Mouse (Mus musculus) hindbrain, postnatal 0 days (tissue): ENCODE measurements at regions not wholly inside any gene's neighbourhood (a gene's known extent, or its start where the extent isn't known, plus 50 kb on each side); places are given as distances from the start of the nearest gene placed in this dataset.

Source experiments
- ATAC-seq: fragments of 200-750 bp; cut with Nextera tagmentation; 2 replicates; pipeline ENCODE4 v1.8.0; 2017; ENCODE audit warnings: mild to moderate bottlenecking, moderate TSS enrichment, moderate library complexity
- DNase-seq: peaks from one replicate; pipeline ENCODE4 v3.0.0-alpha.2; 2015; ENCODE audit warnings: low spot score
- H3K27ac ChIP-seq: fragments of 300-500 bp; sonication (generic); 2 replicates; pipeline ENCODE4 v1.5.1; 2014; ENCODE audit warnings: mild to moderate bottlenecking
- H3K27me3 ChIP-seq: fragments of 300-500 bp; sonication (generic); 2 replicates; pipeline ENCODE4 v1.6.1; 2014; ENCODE audit warnings: low read length, mixed read lengths; ENCODE audit not compliant: insufficient read depth
- H3K36me3 ChIP-seq: fragments of 300-500 bp; sonication (generic); 2 replicates; pipeline ENCODE4 v1.6.1; 2014; ENCODE audit warnings: low read length, mixed read lengths; ENCODE audit not compliant: insufficient read depth
- H3K4me1 ChIP-seq: fragments of 300-500 bp; sonication (generic); 2 replicates; pipeline ENCODE4 v1.6.1; 2014; ENCODE audit warnings: antibody characterized with exemption, low read length, mixed read lengths; ENCODE audit not compliant: insufficient read depth
- H3K4me2 ChIP-seq: fragments of 300-500 bp; sonication (generic); 2 replicates; pipeline ENCODE4 v1.6.1; 2014; ENCODE audit warnings: low read depth, mild to moderate bottlenecking, low read length, moderate library complexity, mixed read lengths
- H3K4me3 ChIP-seq: fragments of 300-500 bp; sonication (generic); 2 replicates; pipeline ENCODE4 v1.5.1; 2014; ENCODE audit warnings: low read length
- H3K9ac ChIP-seq: fragments of 300-500 bp; sonication (generic); replicated peaks from 2 replicates; pipeline ENCODE4 v1.6.1; 2014; ENCODE audit warnings: mild to moderate bottlenecking, low read length, moderate library complexity, mixed read lengths
- H3K9me3 ChIP-seq: fragments of 300-500 bp; sonication (generic); 2 replicates; pipeline ENCODE4 v1.6.1; 2016; ENCODE audit warnings: low read length, mixed read lengths
- CTCF ChIP-seq: IDR thresholded peaks from 2 replicates; pipeline ENCODE4 v1.5.1; 2016; ENCODE audit warnings: antibody characterized with exemption, control low read depth, low read depth
- WGBS: fragments of 180-500 bp; shearing (Covaris S2); extraction: QIAGEN DNeasy Blood & Tissue Kit; methylation state at CpG from one replicate; pipeline ENCODE4 v1.1.7; 2014; 5-methylcytosine and 5-hydroxymethylcytosine counted together

GRCm38 (mm10) chr2:179386871-179387270 is 55.4 kb upstream of the Cdh4 start:
- 49% methylated on average over 6 of the region's 6 CpGs for WGBS
- ATAC-seq: no peak
- Histone ChIP-seq H3K9ac (no peak overlapping the region), H3K4me2 (no peak overlapping the region), H3K9me3 (no peaks in the 10 kb centered on the region), H3K27me3 (no peaks in the 10 kb centered on the region), H3K36me3 (no peaks in the 10 kb centered on the region), H3K4me3 (no peak overlapping the region), H3K27ac (no peak overlapping the region), H3K4me1 (no peaks in the 10 kb centered on the region; the same call in 1 of the 2 replicates)
- DNase-seq: no peak
- TF ChIP-seq CTCF: no peak

- ATAC-seq (no peak), DNase-seq (no peak)
- Histone ChIP-seq H3K27ac (no peak overlapping the region), H3K4me1 (no peaks in the 10 kb centered on the region), H3K4me3 (no peak overlapping the region), H3K27me3 (no peaks in the 10 kb centered on the region), H3K36me3 (no peaks in the 10 kb centered on the region), H3K4me2 (no peak overlapping the region), H3K9me3 (no peaks in the 10 kb centered on the region), H3K9ac (no peak overlapping the region)
- TF ChIP-seq CTCF: no peak
- WGBS: 72% methylated on average over 4 of the region's 4 CpGs
Measured at GRCm38 (mm10) chr2:179390486-179390885, 51.7 kb upstream of the Cdh4 start.

- no peaks in the 10 kb centered on the region for H3K27me3 ChIP-seq
- H3K9me3 ChIP-seq: no peaks in the 10 kb centered on the region
- TF ChIP-seq CTCF: no peak
- H3K9ac ChIP-seq: no peak overlapping the region
- ATAC-seq: no peak
- no peak overlapping the region for H3K27ac ChIP-seq
- WGBS: 69% methylated on average over 11 of the region's 11 CpGs
- H3K4me3 ChIP-seq: no peak overlapping the region
- H3K4me2 ChIP-seq: no peak overlapping the region
- no peak for DNase-seq
- no peaks in the 10 kb centered on the region for H3K36me3 ChIP-seq
- no peaks in the 10 kb centered on the region for H3K4me1 ChIP-seq
Measured at GRCm38 (mm10) chr2:179390924-179391461, 51.2 kb upstream of the Cdh4 start.
